Mouse (Mus musculus) embryonic facial prominence, embryonic 13.5 days (tissue): Measurements from ENCODE around the gene Ncor2. TPM values are rescaled to one million over a fixed set of nuclear protein-coding genes. Genes with fewer than 3 reads are reported as not detected.
A peak's percentile ranks its signal among the peaks of the same experiment; 100 is the strongest.

ENCODE experiments used
- ATAC-seq: fragments of 200-750 bp; cut with Nextera tagmentation; 2 replicates; pipeline ENCODE4 v1.8.0; 2017; ENCODE audit warnings: low read depth; ENCODE audit not compliant: insufficient number of reproducible peaks, insufficient read depth, low FRiP score, low TSS enrichment
- H3K27ac ChIP-seq: fragments of 300-500 bp; sonication (generic); 2 replicates; pipeline ENCODE4 v1.5.1; 2015; ENCODE audit warnings: moderate library complexity, mild to moderate bottlenecking, inconsistent platforms
- H3K27me3 ChIP-seq: fragments of 300-500 bp; sonication (generic); 2 replicates; pipeline ENCODE4 v1.6.1; 2015; ENCODE audit warnings: mild to moderate bottlenecking, inconsistent platforms
- H3K36me3 ChIP-seq: fragments of 300-500 bp; sonication (generic); 2 replicates; pipeline ENCODE4 v1.6.1; 2015; ENCODE audit warnings: mild to moderate bottlenecking, inconsistent platforms
- H3K4me1 ChIP-seq: fragments of 300-500 bp; sonication (generic); 2 replicates; pipeline ENCODE4 v1.6.1; 2015; ENCODE audit warnings: inconsistent platforms
- H3K4me2 ChIP-seq: fragments of 300-500 bp; sonication (generic); 2 replicates; pipeline ENCODE4 v1.6.1; 2015; ENCODE audit warnings: moderate library complexity, mild to moderate bottlenecking, inconsistent platforms
- H3K4me3 ChIP-seq: fragments of 300-500 bp; sonication (generic); 2 replicates; pipeline ENCODE4 v1.5.1; 2015; ENCODE audit warnings: mild to moderate bottlenecking, inconsistent platforms
- H3K9ac ChIP-seq: fragments of 300-500 bp; sonication (generic); 2 replicates; pipeline ENCODE4 v1.6.1; 2015; ENCODE audit warnings: mild to moderate bottlenecking, inconsistent platforms
- H3K9me3 ChIP-seq: fragments of 300-500 bp; sonication (generic); 2 replicates; pipeline ENCODE4 v1.6.1; 2016; ENCODE audit warnings: inconsistent platforms
- WGBS: fragments of 180-500 bp; shearing (Covaris S2); methylation state at CpG from one replicate; pipeline ENCODE4 v1.1.7; 2015; ENCODE audit warnings: mixed read lengths; 5-methylcytosine and 5-hydroxymethylcytosine counted together
- polyA plus RNA-seq: library from polyadenylated mRNA; unstranded; fragments of >200 nt; fragmentation: Nextera tagmentation; extraction: Ambion mirVana; gene quantifications from 2 replicates; pipeline ENCODE4 v1.2.1, GENCODE M21; 2015

Gene Ncor2
- polyA plus RNA-seq, 1 experiment from 2014 or later, result 36.2 TPM

DNA sequence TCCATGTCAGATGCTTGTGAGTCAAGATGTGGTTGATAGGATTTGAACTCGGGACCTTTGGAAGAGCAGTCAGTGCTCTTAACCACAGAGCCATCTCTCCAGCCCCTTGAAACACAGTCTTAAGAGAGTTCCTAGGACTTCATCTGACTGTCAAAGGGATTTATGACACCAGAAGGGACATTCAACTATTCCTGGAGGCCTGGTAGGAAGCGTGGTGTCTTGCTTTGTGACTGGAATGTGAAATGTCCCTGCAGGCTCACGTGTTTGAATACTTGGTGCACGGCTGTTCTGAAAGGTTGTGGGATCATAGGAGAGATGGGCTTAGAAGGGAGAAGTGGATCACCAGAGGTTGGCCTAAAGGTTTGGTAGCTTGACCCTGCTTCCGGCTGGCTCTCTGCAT lies 192.4 kb downstream of the Ncor2 start:
- ATAC-seq, result no peak
- Histone ChIP-seq H3K9me3 (peaks cover 17% of the 10 kb centered on the region), H3K27ac (no peak overlapping the region), H3K4me1 (no peaks in the 10 kb centered on the region), H3K4me3 (no peak overlapping the region), H3K36me3 (no peaks in the 10 kb centered on the region), H3K27me3 (no peaks in the 10 kb centered on the region), H3K4me2 (no peak overlapping the region), H3K9ac (no peak overlapping the region)
- 85% methylated on average over 5 of the region's 5 CpGs for WGBS

DNA sequence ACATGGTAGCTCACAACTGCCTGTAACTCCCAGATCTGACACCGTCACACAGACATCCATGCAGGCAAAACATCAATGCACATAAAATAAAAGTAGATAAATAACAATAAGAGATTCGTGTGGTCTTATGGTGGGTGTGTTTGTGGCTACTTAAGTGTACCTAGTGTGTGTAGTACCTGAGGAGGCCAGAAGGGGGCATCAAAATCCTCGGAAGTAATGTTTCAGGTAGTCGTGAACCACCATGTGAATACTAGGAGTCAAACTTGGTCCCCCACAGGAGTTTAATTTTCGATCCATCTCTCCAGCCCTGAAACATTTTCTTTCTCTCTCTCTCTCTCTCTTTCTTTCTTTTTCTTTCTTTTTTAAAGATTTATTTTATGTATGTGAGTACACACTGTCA lies 192.8 kb downstream of the Ncor2 start:
- H3K27me3 ChIP-seq, result no peaks in the 10 kb centered on the region
- no peak overlapping the region for H3K27ac ChIP-seq
- peaks cover 17% of the 10 kb centered on the region for H3K9me3 ChIP-seq
- no peak for ATAC-seq
- H3K36me3 ChIP-seq, result no peaks in the 10 kb centered on the region
- H3K4me3 ChIP-seq, result no peak overlapping the region
- no peak overlapping the region for H3K9ac ChIP-seq
- H3K4me1 ChIP-seq, result no peaks in the 10 kb centered on the region
- 87% methylated on average over 5 of the region's 5 CpGs for WGBS
- no peak overlapping the region for H3K4me2 ChIP-seq

- Histone ChIP-seq H3K27ac (0 out of 2 replicates have a peak overlapping the region, but pooled peaks have one; percentile 1), H3K9me3 (no peaks in the 10 kb centered on the region), H3K4me1 (peaks cover 27% of the 10 kb centered on the region), H3K4me2 (no peak overlapping the region), H3K9ac (no peak overlapping the region), H3K27me3 (no peaks in the 10 kb centered on the region), H3K36me3 (no peaks in the 10 kb centered on the region), H3K4me3 (no peak overlapping the region)
- WGBS, result 22% methylated on average over 8 of the region's 8 CpGs
- no peak for ATAC-seq
Observed at GRCm38 (mm10) chr5:124969790-124970189, 209.2 kb downstream of the Ncor2 start.

Other genes starting within 250 kb of the Ncor2 start
- gene Rflna, start 176.0 kb downstream of the Ncor2 start, polyA plus RNA-seq, result 24.8 and 34.6 TPM in 2 replicates
- gene Scarb1, start 161.9 kb upstream of the Ncor2 start, polyA plus RNA-seq, result 53.9 and 55.6 TPM in 2 replicates
- 0.29 and 0.34 TPM in 2 replicates for gene Gm10382, start 210.1 kb upstream of the Ncor2 start, polyA plus RNA-seq
- 979 and 1,012 TPM in 2 replicates for gene Ubc, start 211.0 kb upstream of the Ncor2 start, polyA plus RNA-seq